33 mouse cellular contexts compared by ENCODE assay signal in the genomic region with DNA sequence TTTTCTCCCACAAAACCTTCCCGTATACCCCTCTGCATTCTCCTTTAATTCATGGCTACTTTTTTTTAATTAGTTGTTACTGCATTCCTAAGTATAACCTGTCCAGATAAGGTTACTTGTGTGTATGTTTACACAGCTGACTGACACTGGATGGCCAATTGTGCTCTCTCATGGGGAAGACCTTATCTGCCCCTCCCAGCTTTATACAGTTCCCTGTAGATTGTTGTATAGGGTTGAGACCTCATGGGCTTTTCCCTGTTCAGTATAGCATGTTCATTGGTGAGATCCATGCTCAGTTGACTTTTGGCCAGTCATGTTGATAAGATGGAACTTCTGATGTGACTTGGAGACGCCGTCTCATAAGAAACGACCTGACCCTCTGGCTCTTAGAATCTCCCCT.
"Had no signal": no experiment of that assay in that cellular context is flagged by ENCODE, and none has a peak within 500 bp of the region (broad histone marks: within the 10 kb centered on the region; RNA-seq: fewer than 3 reads in every experiment).

No protein-coding gene starts in this region.

- H3K4me3 ChIP-seq: heart, embryonic 10.5 days; heart, embryonic 12.5 days; heart, embryonic 13.5 days; heart, embryonic 15.5 days; hindbrain, embryonic 10.5 days; hindbrain, embryonic 12.5 days; hindbrain, embryonic 13.5 days; hindbrain, embryonic 15.5 days; kidney, embryonic 15.5 days; layer of hippocampus, adult 2 months; left cerebral cortex, adult 2 months had no signal

- H3K4me2 ChIP-seq: heart, embryonic 11.5 days; heart, embryonic 12.5 days; heart, embryonic 13.5 days; heart, embryonic 15.5 days; hindbrain, embryonic 12.5 days; hindbrain, embryonic 13.5 days; hindbrain, embryonic 14.5 days; hindbrain, embryonic 15.5 days; kidney, embryonic 15.5 days had no signal

- H3K27ac ChIP-seq: heart, embryonic 10.5 days; heart, embryonic 13.5 days; heart, embryonic 15.5 days; hindbrain, embryonic 10.5 days; hindbrain, embryonic 12.5 days; hindbrain, embryonic 13.5 days; hindbrain, embryonic 14.5 days; hindbrain, embryonic 15.5 days; hindbrain, postnatal 0 days; kidney, embryonic 15.5 days; kidney, postnatal 0 days; layer of hippocampus, adult 2 months; left cerebral cortex, adult 2 months had no signal

- H3K27me3 ChIP-seq: heart, embryonic 12.5 days; heart, embryonic 13.5 days; heart, embryonic 15.5 days; hindbrain, embryonic 12.5 days; hindbrain, embryonic 13.5 days; hindbrain, embryonic 15.5 days; kidney, embryonic 15.5 days had no signal

- H3K36me3 ChIP-seq: heart, embryonic 10.5 days; heart, embryonic 12.5 days; heart, embryonic 13.5 days; heart, embryonic 15.5 days; hindbrain, embryonic 10.5 days; hindbrain, embryonic 12.5 days; hindbrain, embryonic 13.5 days; hindbrain, embryonic 15.5 days; kidney, embryonic 15.5 days had no signal

- DNase-seq: heart, postnatal 10 days; heart, postnatal 14 days; heart, postnatal 36 days; heart, postnatal 4 days; kidney, adult 11 months; kidney, adult 18-20 months; kidney, adult 2 months; kidney, adult 8-10 months; kidney, adult 9 months; kidney, postnatal 10 days; kidney, postnatal 14 days; kidney, postnatal 25 days; kidney, postnatal 36 days; kidney, postnatal 4 days; layer of hippocampus, adult 9-11 months; layer of hippocampus, postnatal 36 days had no signal

- H3K9ac ChIP-seq: heart, embryonic 12.5 days; heart, embryonic 13.5 days; heart, embryonic 15.5 days; hindbrain, embryonic 12.5 days; hindbrain, embryonic 13.5 days; hindbrain, embryonic 14.5 days; hindbrain, embryonic 15.5 days; kidney, embryonic 15.5 days had no signal

- H3K9me3 ChIP-seq: heart, embryonic 10.5 days; heart, embryonic 12.5 days; heart, embryonic 13.5 days; heart, embryonic 15.5 days; hindbrain, embryonic 10.5 days; hindbrain, embryonic 12.5 days; hindbrain, embryonic 13.5 days; hindbrain, embryonic 15.5 days; kidney, embryonic 15.5 days had no signal

- ATAC-seq: hindbrain, embryonic 16.5 days; hindbrain, postnatal 0 days; inflammation-experienced regulatory T-cells, adult 6 months had no signal

- H3K4me1 ChIP-seq: kidney, embryonic 15.5 days had no signal
